Mouse (Mus musculus): ENCODE data around the gene Icam4. TPM values are rescaled to one million over a fixed set of nuclear protein-coding genes. Genes with fewer than 3 reads are reported as not detected.

Gene Icam4
- total RNA-seq, 2 experiments from 2014 or later, result 0.86 TPM; not detected in 1

GRCm38 (mm10) chr9:21074173-21074572, 45.0 kb downstream of the Icam4 start:
- DNase-seq (ENCODE audit: low spot score in 2 of 2), result no peak
- intact Hi-C loops (cut with DNase I), result no loop called here

GRCm38 (mm10) chr9:21075625-21076024, 46.5 kb downstream of the Icam4 start:
- intact Hi-C loops (cut with DNase I), result no loop called here
- DNase-seq (ENCODE audit: low spot score in 2 of 2), result no peak

Small RNA genes within 50 kb of the gene (microRNA-seq; reads per million reads assigned to microRNA genes)
- gene Mir1900 (0 reads per million in 2 experiments), gene Mir7082 (1.3 to 1.8 reads per million in 2 experiments)

Other genes with a start within 250 kb of the Icam4 start
- 1 to 10 TPM; 1.8 to 1.9 TPM for gene Col5a3, start 214.3 kb upstream of the Icam4 start, total RNA-seq (2021)
- gene Rdh8, start 210.9 kb upstream of the Icam4 start, total RNA-seq (2021), result not detected
- 10 to 100 TPM; 54.4 to 57.9 TPM for gene A230050P20Rik, start 160.7 kb upstream of the Icam4 start, total RNA-seq (2021)
- 10 to 100 TPM; 10.3 to 11.1 TPM for gene Angptl6, start 149.6 kb upstream of the Icam4 start, total RNA-seq (2021)
- gene Ppan, start 141.2 kb upstream of the Icam4 start, total RNA-seq (2021), result 10 to 100 TPM; 22.8 to 25.7 TPM
- 100 to 1,000 TPM; 119 to 124 TPM for gene Eif3g, start 130.8 kb upstream of the Icam4 start, total RNA-seq (2021)
- 10 to 100 TPM; 39.9 to 43.6 TPM for gene Dnmt1, start 69.5 kb upstream of the Icam4 start, total RNA-seq (2021)
- gene S1pr2, start 52.6 kb upstream of the Icam4 start, total RNA-seq (2021), result 1 to 10 TPM; 1.6 to 1.8 TPM
- gene Mrpl4, start 26.6 kb upstream of the Icam4 start, total RNA-seq (2021), result 10 to 100 TPM; 58.7 to 62.9 TPM
- 1 to 10 TPM; 3.0 to 3.6 TPM for gene Icam1, start 13.4 kb upstream of the Icam4 start, total RNA-seq (2021)
- 100 to 1,000 TPM; 294 to 307 TPM for gene Icam5, start 2.7 kb downstream of the Icam4 start, total RNA-seq (2021)
- 1 to 10 TPM in 1 of 2 experiments, not detected in 1; 1.8 TPM for gene Zglp1, start 37.7 kb downstream of the Icam4 start, total RNA-seq (2021)
- under 1 TPM; 0.72 to 0.90 TPM for gene Gm49373, start 43.7 kb downstream of the Icam4 start, total RNA-seq (2021)
- 10 to 100 TPM; 54.8 to 55.0 TPM for gene Fdx1l, start 44.2 kb downstream of the Icam4 start, total RNA-seq (2021)
- gene Gm38431, start 62.6 kb downstream of the Icam4 start, total RNA-seq (2021), result 1 to 10 TPM; 1.8 to 2.6 TPM
- gene Raver1, start 62.6 kb downstream of the Icam4 start, total RNA-seq (2021), result 10 to 100 TPM; 30.0 to 30.9 TPM
- 10 to 100 TPM; 11.7 to 12.0 TPM for gene Tyk2, start 101.9 kb downstream of the Icam4 start, total RNA-seq (2021)
- 100 to 1,000 TPM; 128 to 131 TPM for gene Cdc37, start 120.6 kb downstream of the Icam4 start, total RNA-seq (2021)
- gene Pde4a, start 136.3 kb downstream of the Icam4 start, total RNA-seq (2021), result 10 to 100 TPM; 76.2 to 79.6 TPM
- gene Keap1, start 210.0 kb downstream of the Icam4 start, total RNA-seq (2021), result 10 to 100 TPM; 47.2 to 50.5 TPM
- gene S1pr5, start 219.1 kb downstream of the Icam4 start, total RNA-seq (2021), result 1 to 10 TPM; 3.4 to 5.2 TPM
- 10 to 100 TPM; 35.3 to 37.5 TPM for gene Atg4d, start 235.9 kb downstream of the Icam4 start, total RNA-seq (2021)

All from left cerebral cortex, postnatal 14 days (tissue).